Mouse (Mus musculus) frontal cortex, postnatal 10 days (tissue): ENCODE data around the gene AF067063.
A peak's percentile ranks its signal among the peaks of the same experiment; 100 is the strongest.
"Not testable (repeated sequence)": the region's sequence is repeated elsewhere in the genome, so short reads cannot be mapped to it uniquely, and the experiment has no call there.

Experiments
- DNase-seq, 2 experiments: peaks; one replicate each; pipeline ENCODE4 v3.0.0; 2022; ENCODE audit warnings: low spot score in 2 of 2, mixed read lengths in 1 of 2

AF067063 gene

GRCm38 (mm10) chr13:119830116-119830515 is at the start of gene AF067063:
TSS of gene AF067063 (minus strand) at chr13:119830216.
- DNase-seq, result not testable (repeated sequence)

GRCm38 (mm10) chr13:119864395-119864999 is 34.5 kb upstream of the AF067063 start:
- not testable (repeated sequence) for DNase-seq

GRCm38 (mm10) chr13:119862399-119862798 is 32.4 kb upstream of the AF067063 start:
- not testable (repeated sequence) for DNase-seq

- DNase-seq, result not testable (repeated sequence)
These were observed 10.0 kb upstream of the AF067063 start for GRCm38 (mm10) chr13:119839982-119840381.

GRCm38 (mm10) chr13:119837719-119838337 is 7.8 kb upstream of the AF067063 start:
- DNase-seq, result peak in 1 of 2 experiments; percentile 31

- DNase-seq, result peak in 1 of 2 experiments; percentile 8
These were observed 6.4 kb upstream of the AF067063 start for GRCm38 (mm10) chr13:119836324-119836811.

- peak in 1 of 2 experiments; percentile 29 for DNase-seq
These were observed 5.5 kb upstream of the AF067063 start, which contains the start of gene D13Ertd608e for GRCm38 (mm10) chr13:119835320-119836056. TSS of gene D13Ertd608e (plus strand) at chr13:119836006.

- no peak for DNase-seq
These were observed 12.3 kb downstream of the AF067063 start for GRCm38 (mm10) chr13:119817579-119818206.

- no peak for DNase-seq
These were observed 13.2 kb downstream of the AF067063 start for GRCm38 (mm10) chr13:119816798-119817197.

GRCm38 (mm10) chr13:119810031-119810430 is 20.0 kb downstream of the AF067063 start:
- no peak for DNase-seq

GRCm38 (mm10) chr13:119808937-119809336 is 21.1 kb downstream of the AF067063 start:
- no peak for DNase-seq

GRCm38 (mm10) chr13:119797656-119798055 is 32.4 kb downstream of the AF067063 start:
- no peak for DNase-seq

GRCm38 (mm10) chr13:119792791-119793404 is 37.1 kb downstream of the AF067063 start:
- DNase-seq, result no peak

GRCm38 (mm10) chr13:119791580-119792135 is 38.4 kb downstream of the AF067063 start:
- no peak for DNase-seq

GRCm38 (mm10) chr13:119790761-119791579 is 39.0 kb downstream of the AF067063 start, which contains the start of gene Zfp131:
TSS of gene Zfp131 (minus strand) at chr13:119790889.
- peak; percentile 88 to 93 for DNase-seq

GRCm38 (mm10) chr13:119789851-119790717 is 39.9 kb downstream of the AF067063 start:
- peak; percentile 54 to 72 for DNase-seq

GRCm38 (mm10) chr13:119783581-119783980 is 46.4 kb downstream of the AF067063 start:
- DNase-seq, result no peak
